Mouse (Mus musculus) pancreas, adult 10 weeks (tissue): ENCODE results near the gene Hoxb2. TPM values are rescaled to one million over a fixed set of nuclear protein-coding genes. Genes with fewer than 3 reads are reported as not detected.

Experiments used
- polyA plus RNA-seq: library from polyadenylated mRNA; stranded (reverse); fragments of 350-450 nt; fragmentation: Illumina TruSeq; extraction: RNeasy Lipid Tissue Mini Kit (QIAGEN cat#74804); gene quantifications from one replicate; pipeline ENCODE4 v1.2.3, GENCODE M21; 2015; ENCODE audit warnings: low read depth, low replicate concordance; ENCODE audit not compliant: insufficient read depth

The Hoxb2 gene
- polyA plus RNA-seq = 2.9 TPM

DNA sequence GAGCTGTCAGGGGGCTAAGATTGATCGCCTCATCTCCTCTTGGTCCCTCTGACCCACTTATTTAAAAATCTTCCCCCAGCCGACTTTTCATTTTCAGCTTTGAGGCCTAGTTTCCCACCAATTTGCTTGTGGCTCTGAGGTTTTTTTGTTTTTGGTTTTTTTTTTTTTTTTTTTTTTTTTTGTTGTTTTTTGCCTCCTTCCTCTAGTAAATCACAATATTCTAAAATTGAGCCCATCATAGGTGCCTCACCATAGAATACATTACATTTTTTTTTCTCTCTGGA is at the start of gene Hoxb2:
Hoxb2 (plus strand) TSS at position 185 of the 284 bp plus-strand sequence.

DNA sequence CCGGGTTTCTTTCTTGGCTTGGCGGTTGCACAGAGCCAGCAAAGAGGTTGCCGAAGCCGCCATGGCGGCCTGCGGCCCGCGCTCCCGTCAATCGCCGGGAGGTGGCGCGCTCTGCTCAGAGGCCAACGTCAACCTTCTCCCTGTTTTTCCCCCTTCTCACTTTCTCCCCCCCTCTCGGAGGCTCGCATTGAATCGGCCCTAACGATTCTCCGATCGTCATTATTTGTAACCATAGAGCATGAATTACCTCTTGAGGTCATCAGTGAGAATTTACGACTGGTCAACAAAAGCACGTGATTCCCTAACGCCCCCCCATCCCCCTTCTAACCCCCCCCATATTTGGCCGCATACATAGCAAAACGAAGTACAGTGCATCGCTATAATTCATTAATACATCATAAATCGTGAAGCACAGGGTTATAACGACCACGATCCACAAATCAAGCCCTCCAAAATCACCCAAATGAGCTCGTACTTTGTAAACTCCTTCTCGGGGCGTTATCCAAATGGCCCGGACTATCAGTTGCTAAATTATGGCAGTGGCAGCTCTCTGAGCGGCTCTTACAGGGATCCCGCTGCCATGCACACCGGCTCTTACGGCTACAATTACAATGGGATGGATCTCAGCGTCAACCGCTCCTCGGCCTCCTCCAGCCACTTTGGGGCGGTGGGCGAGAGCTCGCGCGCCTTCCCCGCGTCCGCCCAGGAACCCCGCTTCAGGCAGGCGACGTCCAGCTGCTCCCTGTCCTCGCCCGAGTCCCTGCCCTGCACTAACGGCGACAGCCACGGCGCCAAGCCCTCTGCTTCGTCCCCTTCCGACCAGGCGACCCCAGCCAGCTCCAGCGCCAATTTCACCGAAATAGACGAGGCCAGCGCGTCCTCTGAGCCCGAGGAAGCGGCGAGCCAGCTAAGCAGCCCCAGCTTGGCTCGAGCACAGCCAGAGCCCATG is 46.9 kb upstream of the Hoxb2 start, which contains the start of gene Hoxb5:
Hoxb5 (plus strand) TSS at position 186 of the 949 bp plus-strand sequence.

DNA sequence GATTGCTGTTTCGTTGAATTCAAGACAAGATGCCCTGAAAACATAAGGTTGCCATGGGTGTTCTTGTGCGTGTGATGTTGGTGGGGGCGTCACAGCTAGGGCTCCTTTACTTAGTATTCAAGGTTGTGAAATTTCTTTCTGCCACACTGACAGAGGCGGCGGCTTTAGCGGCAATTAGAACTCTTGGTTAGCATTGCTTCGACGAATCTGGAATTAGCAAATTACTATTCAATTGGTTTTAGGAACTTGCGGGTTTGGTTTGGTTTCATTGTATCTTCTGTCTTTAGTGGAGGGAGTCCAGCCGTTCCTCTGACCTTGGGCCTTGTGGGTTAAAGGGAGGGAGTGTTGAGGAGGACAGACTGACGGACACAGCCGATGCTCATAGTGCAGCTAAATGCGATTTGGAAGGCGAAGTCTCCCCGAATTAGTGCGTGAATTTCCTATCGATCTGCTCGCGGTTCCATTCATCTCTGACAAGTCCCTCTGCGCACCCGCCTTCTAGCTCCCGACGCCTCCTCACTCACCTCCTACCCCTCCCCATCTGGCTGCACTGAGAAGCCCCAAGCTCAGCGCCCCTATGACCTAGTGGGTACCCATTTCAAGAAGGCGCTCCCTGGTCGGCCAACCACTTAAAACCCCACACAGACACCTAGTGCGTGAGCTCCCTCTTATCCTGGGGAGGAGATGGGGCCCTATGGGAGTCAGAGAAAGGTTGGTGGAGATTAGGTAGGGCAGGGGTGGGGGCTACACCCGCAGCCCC is 32.5 kb upstream of the Hoxb2 start, which contains the start of gene Hoxb4:
Hoxb4 (plus strand) TSS at position 660 of the 760 bp plus-strand sequence.

DNA sequence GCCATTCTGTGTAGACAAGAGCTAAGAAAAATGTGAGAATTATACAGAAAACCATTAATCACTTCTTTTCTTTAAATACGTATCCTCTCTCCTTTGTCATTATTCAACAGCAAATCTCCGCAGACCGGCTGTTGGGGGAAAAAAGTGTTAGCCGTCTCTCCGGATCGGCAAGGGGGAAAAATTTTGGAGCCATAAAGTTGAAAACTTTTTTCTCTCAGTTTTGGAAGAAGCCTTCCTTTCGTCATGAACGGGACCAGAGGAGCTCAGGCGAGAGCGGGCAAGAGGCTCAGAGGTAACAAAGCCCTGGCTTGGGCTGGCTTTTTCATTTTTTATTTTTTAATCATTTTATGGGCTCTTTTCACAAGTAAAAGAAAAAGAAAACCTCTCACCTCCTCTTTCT is 27.2 kb upstream of the Hoxb2 start, which contains the start of gene Hoxb3:
Hoxb3 (plus strand) TSS at position 173 of the 400 bp plus-strand sequence.

DNA sequence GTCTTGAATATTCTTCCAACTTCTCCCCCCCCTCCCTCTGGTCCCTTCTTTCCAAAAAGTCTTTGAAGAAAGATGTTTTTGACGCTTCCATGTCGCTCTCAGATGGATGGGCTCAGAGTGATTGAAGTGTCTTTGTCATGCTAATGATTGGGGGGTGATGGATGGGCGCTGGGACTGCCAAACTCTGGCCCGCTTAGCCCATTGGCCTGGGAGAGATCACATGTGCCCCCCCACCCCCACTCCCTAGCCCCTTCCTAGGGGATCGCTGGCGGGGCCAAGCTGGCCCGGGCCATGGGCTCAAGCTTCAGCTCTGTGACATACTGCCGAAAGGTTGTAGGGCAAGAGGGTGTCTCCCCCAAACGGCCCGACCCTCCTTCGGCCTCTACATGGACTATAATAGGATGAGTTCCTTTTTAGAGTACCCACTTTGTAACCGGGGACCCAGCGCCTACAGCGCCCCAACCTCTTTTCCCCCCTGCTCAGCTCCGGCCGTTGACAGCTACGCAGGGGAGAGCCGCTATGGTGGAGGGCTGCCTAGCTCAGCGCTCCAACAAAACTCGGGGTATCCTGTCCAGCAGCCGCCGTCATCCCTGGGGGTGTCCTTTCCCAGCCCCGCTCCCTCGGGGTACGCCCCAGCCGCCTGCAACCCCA is 15.2 kb downstream of the Hoxb2 start, which contains the start of gene Hoxb1:
Hoxb1 (plus strand) TSS at position 312 of the 651 bp plus-strand sequence.

Other genes starting within 250 kb of the Hoxb2 start
- not detected for gene Calcoco2, start 238.6 kb upstream of the Hoxb2 start, polyA plus RNA-seq
- 1.1 TPM for gene Ttll6, start 216.7 kb upstream of the Hoxb2 start, polyA plus RNA-seq
- not detected for gene Hoxb13, start 156.2 kb upstream of the Hoxb2 start, polyA plus RNA-seq
- 0.41 TPM for gene Hoxb9, start 79.1 kb upstream of the Hoxb2 start, polyA plus RNA-seq
- 0.50 TPM for gene Hoxb8, start 68.6 kb upstream of the Hoxb2 start, polyA plus RNA-seq
- gene Hoxb7, start 63.9 kb upstream of the Hoxb2 start, polyA plus RNA-seq = 0.66 TPM
- 2.0 TPM for gene Hoxb6, start 58.0 kb upstream of the Hoxb2 start, polyA plus RNA-seq
- gene Hoxb5, start 47.2 kb upstream of the Hoxb2 start, polyA plus RNA-seq = 2.0 TPM
- gene Hoxb4, start 32.3 kb upstream of the Hoxb2 start, polyA plus RNA-seq = 1.9 TPM
- gene Hoxb3, start 27.2 kb upstream of the Hoxb2 start, polyA plus RNA-seq = 0.90 TPM
- not detected for gene Hoxb1, start 15.2 kb downstream of the Hoxb2 start, polyA plus RNA-seq
- gene Skap1, start 114.1 kb downstream of the Hoxb2 start, polyA plus RNA-seq = 2.5 TPM